Comparison of ENCODE assay signal across 10 mouse cellular contexts in genomic region chr5:74793431-74793830, GRCm38 (mm10).
DNase-seq lines count a peak whose midpoint lies in the region; ATAC-seq and TF ChIP-seq lines count a peak whose summit lies in the region.
"Had no signal": no experiment of that assay in that cellular context is flagged by ENCODE, and none has a peak within 500 bp of the region (broad histone marks: within the 10 kb centered on the region; RNA-seq: fewer than 3 reads in every experiment).

No protein-coding gene starts in this region.

- H3K4me3 ChIP-seq in limb, embryonic 11.5 days (ENCODE audit: low read depth, low read length): no peak overlapping the region
- H3K4me3 ChIP-seq in layer of hippocampus, adult 2 months: no peak overlapping the region
- H3K4me3 ChIP-seq in forebrain, embryonic 10.5 days: no peak overlapping the region
- H3K4me3 ChIP-seq: liver, embryonic 13.5 days had no signal

- no peaks in the 10 kb centered on the region for H3K9me3 ChIP-seq in limb, embryonic 11.5 days (ENCODE audit: control insufficient read depth, low read length)
- H3K9me3 ChIP-seq in forebrain, embryonic 10.5 days: no peaks in the 10 kb centered on the region
- H3K9me3 ChIP-seq: liver, embryonic 13.5 days had no signal

- H3K4me2 ChIP-seq in limb, embryonic 11.5 days (ENCODE audit: low read depth, severe bottlenecking): no peak overlapping the region
- H3K4me2 ChIP-seq: liver, embryonic 13.5 days had no signal

- no peak for ATAC-seq in limb, embryonic 11.5 days (ENCODE audit: insufficient number of reproducible peaks, low FRiP score, low TSS enrichment, low read depth)
- ATAC-seq: hindbrain, postnatal 0 days; Patski had no signal

- WGBS in limb, embryonic 11.5 days: 46% methylated on average over 4 of the region's 4 CpGs
- WGBS in forebrain, embryonic 10.5 days: 79% methylated on average over 4 of the region's 4 CpGs

- H3K9ac ChIP-seq in limb, embryonic 11.5 days (ENCODE audit: low read length): no peak overlapping the region
- H3K9ac ChIP-seq: liver, embryonic 13.5 days had no signal

- H3K27ac ChIP-seq in limb, embryonic 11.5 days (replicated peaks; ENCODE audit: low read depth, low read length): peak overlapping the region; percentile 93
- no peak overlapping the region for H3K27ac ChIP-seq in layer of hippocampus, adult 2 months
- H3K27ac ChIP-seq in forebrain, embryonic 10.5 days: no peak overlapping the region
- H3K27ac ChIP-seq: hindbrain, postnatal 0 days; liver, embryonic 13.5 days had no signal

- peak; percentile 12 for DNase-seq in 416B (ENCODE audit: low read depth)
- peak; percentile 92 for DNase-seq in adipocyte (ENCODE audit: low spot score)
- peak; percentile 39 to 43 for DNase-seq in heart, postnatal 14 days
- no peak for DNase-seq in limb, embryonic 11.5 days (ENCODE audit: low spot score)
- DNase-seq in frontal cortex, postnatal 25 days (ENCODE audit: low spot score in 2 of 2): no peak
- DNase-seq in layer of hippocampus, adult 2 months (ENCODE audit: low spot score in 2 of 2): no peak
- DNase-seq in forebrain, embryonic 10.5 days (ENCODE audit: extremely low spot score, low spot score): no peak
- DNase-seq: liver, embryonic 13.5 days had no signal

- intact Hi-C loops in heart, postnatal 14 days (cut with DNase I): loop anchor here (2.0 to 10.0 kb wide), 5 partner anchors 76 to 479 kb away; partner anchors contain the start of gene Pdgfra

- H3K27me3 ChIP-seq in limb, embryonic 11.5 days (ENCODE audit: control insufficient read depth, insufficient read depth, low read length): no peaks in the 10 kb centered on the region
- H3K27me3 ChIP-seq in forebrain, embryonic 10.5 days (ENCODE audit: poor library complexity, severe bottlenecking): peaks cover 36% of the 10 kb centered on the region
- H3K27me3 ChIP-seq: liver, embryonic 13.5 days; Patski had no signal

- no peak for TF ChIP-seq CTCF in layer of hippocampus, adult 2 months (conservative IDR thresholded peaks at IDR 0.05)

- H3K4me1 ChIP-seq in limb, embryonic 11.5 days (ENCODE audit: control insufficient read depth, insufficient read depth, low read length): peaks cover 7% of the 10 kb centered on the region
- H3K4me1 ChIP-seq in forebrain, embryonic 10.5 days: peaks cover 23% of the 10 kb centered on the region
- H3K4me1 ChIP-seq: liver, embryonic 13.5 days had no signal

- H3K36me3 ChIP-seq in limb, embryonic 11.5 days (ENCODE audit: control insufficient read depth, insufficient read depth, low read length): no peaks in the 10 kb centered on the region
- H3K36me3 ChIP-seq in forebrain, embryonic 10.5 days (replicated peaks): no peaks in the 10 kb centered on the region
- H3K36me3 ChIP-seq: liver, embryonic 13.5 days had no signal

Comparison
In these comparisons a context has a peak if more than half of its experiments do, and no peak if none do; other contexts are left out.
1. DNase-seq: peak in 416B (single experiment), adipocyte (single experiment) and heart, postnatal 14 days (2 of 2); none in limb, embryonic 11.5 days (single experiment), frontal cortex, postnatal 25 days (0 of 2), layer of hippocampus, adult 2 months (0 of 2) and forebrain, embryonic 10.5 days (single experiment).